Comparison of ENCODE assay signal across 8 mouse cellular contexts in genomic region chr9:22306726-22307125, GRCm38 (mm10). TPM values are rescaled to one million over a fixed set of nuclear protein-coding genes. Genes with fewer than 3 reads are reported as not detected.
DNase-seq lines count a peak whose midpoint lies in the region; ATAC-seq and TF ChIP-seq lines count a peak whose summit lies in the region.

No protein-coding gene starts in this region.

- peaks cover 18% of the 10 kb centered on the region; the same call in 1 of the 2 replicates for H3K36me3 ChIP-seq in kidney, postnatal 0 days (ENCODE audit: insufficient read depth, low read length)
- peaks cover 36% of the 10 kb centered on the region for H3K36me3 ChIP-seq in forebrain, embryonic 13.5 days (ENCODE audit: poor library complexity, severe bottlenecking)
- peaks cover 10% of the 10 kb centered on the region for H3K36me3 ChIP-seq in liver, embryonic 11.5 days (ENCODE audit: control insufficient read depth, insufficient read depth, low read length)
- peaks cover 13% of the 10 kb centered on the region for H3K36me3 ChIP-seq in stomach, embryonic 15.5 days

- H3K4me2 ChIP-seq in kidney, postnatal 0 days (ENCODE audit: low read length), result peak overlapping the region; percentile 90
- peak overlapping the region; percentile 76 for H3K4me2 ChIP-seq in forebrain, embryonic 13.5 days
- H3K4me2 ChIP-seq in liver, embryonic 11.5 days, result peak overlapping the region; percentile 83
- peak overlapping the region; percentile 91 for H3K4me2 ChIP-seq in stomach, embryonic 15.5 days

- no peaks in the 10 kb centered on the region for H3K9me3 ChIP-seq in kidney, postnatal 0 days (replicated peaks; ENCODE audit: low read length)
- H3K9me3 ChIP-seq in forebrain, embryonic 13.5 days (replicated peaks), result peaks cover 17% of the 10 kb centered on the region
- no peaks in the 10 kb centered on the region; the same call in 1 of the 2 replicates for H3K9me3 ChIP-seq in liver, embryonic 11.5 days (ENCODE audit: control insufficient read depth, low read length)
- no peaks in the 10 kb centered on the region for H3K9me3 ChIP-seq in stomach, embryonic 15.5 days

- H3K9ac ChIP-seq in kidney, postnatal 0 days (ENCODE audit: low read depth, low read length), result peak overlapping the region; percentile 95
- H3K9ac ChIP-seq in forebrain, embryonic 13.5 days, result peak overlapping the region; percentile 99
- peak overlapping the region; percentile 95 for H3K9ac ChIP-seq in liver, embryonic 11.5 days (ENCODE audit: low read depth, low read length)
- peak overlapping the region; percentile 90 for H3K9ac ChIP-seq in stomach, embryonic 15.5 days

- H3K27ac ChIP-seq in kidney, postnatal 0 days, result peak overlapping the region; percentile 64; the same call in 1 of the 2 replicates
- H3K27ac ChIP-seq in forebrain, embryonic 13.5 days, result peak overlapping the region; percentile 88
- H3K27ac ChIP-seq in liver, embryonic 11.5 days (ENCODE audit: low read depth, low read length), result no peak overlapping the region
- H3K27ac ChIP-seq in stomach, embryonic 15.5 days, result peak overlapping the region; percentile 48; the same call in 1 of the 2 replicates

- H3K4me3 ChIP-seq in kidney, postnatal 0 days (replicated peaks; ENCODE audit: low read depth, low read length), result peak overlapping the region; percentile 88
- H3K4me3 ChIP-seq in forebrain, embryonic 13.5 days, result peak overlapping the region; percentile 84
- peak overlapping the region; percentile 96 for H3K4me3 ChIP-seq in liver, embryonic 11.5 days (ENCODE audit: low read depth, low read length)
- H3K4me3 ChIP-seq in stomach, embryonic 15.5 days (replicated peaks), result peak overlapping the region; percentile 95

- intact Hi-C loops in gastrocnemius, postnatal 36 days (cut with DNase I), result no loop called here

- no peak for TF ChIP-seq CTCF in kidney, postnatal 0 days (IDR thresholded peaks at IDR 0.05; ENCODE audit: low read depth)

- no peaks in the 10 kb centered on the region for H3K27me3 ChIP-seq in kidney, postnatal 0 days (ENCODE audit: insufficient read depth, low read length)
- H3K27me3 ChIP-seq in forebrain, embryonic 13.5 days, result no peaks in the 10 kb centered on the region
- no peaks in the 10 kb centered on the region for H3K27me3 ChIP-seq in liver, embryonic 11.5 days (replicated peaks; ENCODE audit: control insufficient read depth, insufficient read depth, low read length)
- no peaks in the 10 kb centered on the region for H3K27me3 ChIP-seq in stomach, embryonic 15.5 days (replicated peaks)

- peak; percentile 31 for DNase-seq in kidney, postnatal 0 days (ENCODE audit: low spot score)
- no peak for DNase-seq in kidney, adult 18-20 months
- DNase-seq in brain, adult 2 months (ENCODE audit: low read depth, low spot score), result peak; percentile 35
- DNase-seq in liver, embryonic 11.5 days (ENCODE audit: low spot score), result peak; percentile 42
- no peak for DNase-seq in spleen, postnatal 10 days (ENCODE audit: low spot score in 2 of 2)
- DNase-seq in gastrocnemius, postnatal 36 days, result no peak

- ATAC-seq in kidney, postnatal 0 days (replicated peaks; ENCODE audit: low FRiP score, low read depth), result no peak
- 0 out of 2 replicates have a peak, but pooled peaks have one; percentile 23 for ATAC-seq in forebrain, embryonic 13.5 days
- no peak for ATAC-seq in liver, embryonic 11.5 days (replicated peaks; ENCODE audit: low FRiP score)
- ATAC-seq in stomach, embryonic 15.5 days (ENCODE audit: insufficient read depth, low FRiP score, low read depth), result no peak

- WGBS in kidney, postnatal 0 days, result 15% methylated on average over 6 of the region's 6 CpGs
- WGBS in forebrain, embryonic 13.5 days, result 20% methylated on average over 6 of the region's 6 CpGs
- 22% methylated on average over 6 of the region's 6 CpGs for WGBS in liver, embryonic 11.5 days
- WGBS in stomach, embryonic 15.5 days, result 13% methylated on average over 6 of the region's 6 CpGs

- peaks cover 10% of the 10 kb centered on the region for H3K4me1 ChIP-seq in kidney, postnatal 0 days (replicated peaks; ENCODE audit: insufficient read depth, low read length)
- H3K4me1 ChIP-seq in forebrain, embryonic 13.5 days, result peaks cover 16% of the 10 kb centered on the region
- H3K4me1 ChIP-seq in liver, embryonic 11.5 days (replicated peaks; ENCODE audit: control insufficient read depth, insufficient read depth, low read length), result no peaks in the 10 kb centered on the region
- H3K4me1 ChIP-seq in stomach, embryonic 15.5 days, result peaks cover 7% of the 10 kb centered on the region; the same call in 1 of the 2 replicates

RNA-seq across cellular contexts. Expression of gene Zfp810, which starts 0.7 kb away (rescaled TPM):
- 16.9 and 18.2 TPM in 2 replicates for polyA plus RNA-seq in kidney, postnatal 0 days (2015; fragmentation: Nextera tagmentation; extraction: Ambion mirVana)
- polyA plus RNA-seq in forebrain, embryonic 13.5 days (2015; fragmentation: Nextera tagmentation; extraction: Ambion mirVana), result 32.9 and 33.8 TPM in 2 replicates
- polyA plus RNA-seq in liver, embryonic 11.5 days (2014; fragmentation: Nextera tagmentation; extraction: Ambion mirVana), result 9.7 and 12.1 TPM in 2 replicates
- polyA plus RNA-seq in stomach, embryonic 15.5 days (2015; fragmentation: Nextera tagmentation; extraction: Ambion mirVana), result 15.7 and 20.1 TPM in 2 replicates
- under 1 TPM; 0.69 to 0.72 TPM for total RNA-seq in gastrocnemius, postnatal 36 days (2021)

RNA-seq across cellular contexts. Expression of gene Zfp599, which starts 47.0 kb away (rescaled TPM):
- polyA plus RNA-seq in kidney, postnatal 0 days (2015; fragmentation: Nextera tagmentation; extraction: Ambion mirVana), result 3.1 and 3.3 TPM in 2 replicates
- 10.4 and 10.7 TPM in 2 replicates for polyA plus RNA-seq in forebrain, embryonic 13.5 days (2015; fragmentation: Nextera tagmentation; extraction: Ambion mirVana)
- 4.8 and 5.0 TPM in 2 replicates for polyA plus RNA-seq in liver, embryonic 11.5 days (2014; fragmentation: Nextera tagmentation; extraction: Ambion mirVana)
- 3.9 and 4.4 TPM in 2 replicates for polyA plus RNA-seq in stomach, embryonic 15.5 days (2015; fragmentation: Nextera tagmentation; extraction: Ambion mirVana)
- not detected for total RNA-seq in gastrocnemius, postnatal 36 days (2021)

Comparison
In these comparisons a context has a peak if more than half of its experiments do, and no peak if none do; other contexts are left out.
1. DNase-seq: peak in kidney, postnatal 0 days (single experiment), brain, adult 2 months (single experiment) and liver, embryonic 11.5 days (single experiment); none in kidney, adult 18-20 months (single experiment), spleen, postnatal 10 days (0 of 2) and gastrocnemius, postnatal 36 days (0 of 2).
2. Peak in every context shown above with its lines, with median percentiles within 50 percentile points of each other: H3K4me2 ChIP-seq, H3K4me3 ChIP-seq and H3K9ac ChIP-seq.